Mouse (Mus musculus): ENCODE results near the gene Fzd10.

Fzd10 gene

GRCm38 (mm10) chr5:128600072-128601021 lies at the start of gene Fzd10:
TSS of gene Fzd10 (plus strand) at chr5:128600844.
- DNase-seq (ENCODE audit: extremely low spot score) = peak; percentile 90

DNA sequence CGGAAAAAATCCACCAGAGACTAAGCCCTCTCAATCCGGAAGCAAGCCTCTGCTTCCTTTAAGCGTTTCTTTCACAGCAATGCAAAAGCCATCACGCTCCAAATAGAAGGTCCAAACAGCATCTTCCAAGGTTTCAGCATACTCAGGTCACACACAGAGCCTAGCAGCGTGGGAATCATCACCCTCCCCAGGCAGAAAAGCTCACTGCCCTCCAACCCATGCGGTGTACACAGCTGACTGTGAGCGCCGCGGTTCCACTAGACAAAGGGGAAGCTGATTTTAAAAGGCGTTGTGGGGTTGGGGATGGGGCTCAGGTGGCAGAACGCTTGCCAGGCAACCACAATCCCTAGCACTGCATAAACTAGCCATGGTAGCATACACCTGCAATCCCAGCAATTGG lies 49.2 kb upstream of the Fzd10 start:
- DNase-seq (ENCODE audit: extremely low spot score) = no peak

DNA sequence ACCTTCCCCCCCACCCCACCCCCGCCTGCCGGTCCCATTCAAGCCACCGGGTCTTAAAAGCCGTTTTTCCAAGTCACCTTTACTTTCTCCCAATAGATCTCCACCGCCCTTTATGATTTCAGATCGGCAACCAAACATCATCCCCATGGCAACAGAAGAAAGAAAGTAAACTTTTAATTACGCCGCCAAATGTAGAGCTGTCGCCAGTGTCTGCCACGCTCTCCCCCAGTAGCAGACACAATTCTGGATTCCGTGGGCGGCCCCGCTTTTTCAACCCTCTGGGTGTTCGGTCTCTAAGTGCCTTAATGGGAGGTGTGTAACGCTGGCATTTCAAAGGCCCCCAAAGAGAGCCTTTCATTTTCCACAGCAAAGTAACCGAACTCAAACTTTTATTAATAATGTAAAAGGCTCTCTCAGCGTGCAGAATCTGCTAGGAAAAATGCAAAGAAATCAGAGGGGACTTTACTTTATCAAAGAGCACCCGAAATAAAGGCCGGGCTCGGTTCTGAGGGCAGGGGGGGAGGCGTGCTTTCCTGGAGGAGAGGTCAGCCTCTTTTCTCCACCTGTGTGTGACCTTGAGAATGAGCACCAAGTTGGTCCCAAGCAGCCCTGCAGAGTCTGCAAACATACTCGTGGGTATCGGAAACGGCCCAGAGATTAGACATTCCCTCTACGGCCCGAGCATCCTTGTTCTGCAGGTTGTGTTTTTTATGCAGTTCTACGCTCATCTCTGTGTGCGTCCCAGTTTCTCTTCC lies 48.3 kb upstream of the Fzd10 start:
- no peak for DNase-seq (ENCODE audit: extremely low spot score)

DNA sequence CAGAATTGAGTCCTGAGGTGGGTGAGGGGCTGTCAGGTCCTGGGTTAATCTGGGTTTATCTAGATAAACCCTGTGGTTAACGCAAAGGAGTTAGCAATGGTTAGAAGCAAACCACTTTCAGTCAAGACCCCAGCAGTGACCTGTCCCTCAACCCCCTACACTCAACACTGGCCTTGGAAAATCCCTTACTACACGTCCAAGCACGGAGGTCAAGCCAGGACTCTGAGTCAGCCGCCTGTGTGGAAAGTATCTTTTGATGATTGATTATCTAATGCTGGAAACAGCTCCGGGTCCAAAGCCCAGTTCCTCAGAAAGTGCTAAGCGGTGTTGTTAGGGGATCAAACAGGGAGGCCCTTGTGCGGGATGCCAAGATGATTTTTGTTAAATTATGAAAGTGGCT lies 42.5 kb upstream of the Fzd10 start:
- no peak for DNase-seq (ENCODE audit: extremely low spot score)

GRCm38 (mm10) chr5:128567313-128567712 lies 33.3 kb upstream of the Fzd10 start:
- DNase-seq (ENCODE audit: extremely low spot score) = peak; percentile 51

GRCm38 (mm10) chr5:128568970-128569369 lies 31.7 kb upstream of the Fzd10 start:
- no peak for DNase-seq (ENCODE audit: extremely low spot score)

DNA sequence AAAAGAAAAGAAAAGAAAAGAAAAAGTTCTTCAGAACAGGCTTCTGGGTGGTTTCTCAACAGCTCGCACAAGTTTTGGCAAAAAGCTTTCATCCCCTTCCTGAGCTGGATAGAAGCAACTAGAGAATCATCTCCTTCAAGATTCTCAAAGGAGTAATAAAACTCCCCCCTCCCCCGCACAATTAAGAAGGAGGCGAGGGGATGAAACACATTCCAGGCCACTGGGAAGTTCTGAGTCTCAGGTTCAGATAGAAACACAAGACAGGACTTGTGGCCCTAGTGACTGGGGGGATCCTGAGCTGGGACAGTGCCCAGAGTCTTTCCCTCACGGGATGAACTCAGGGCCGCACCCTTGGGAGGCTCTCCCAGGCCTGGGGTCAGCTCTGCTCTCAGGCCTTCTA lies 30.6 kb upstream of the Fzd10 start:
- DNase-seq (ENCODE audit: extremely low spot score) = no peak

DNA sequence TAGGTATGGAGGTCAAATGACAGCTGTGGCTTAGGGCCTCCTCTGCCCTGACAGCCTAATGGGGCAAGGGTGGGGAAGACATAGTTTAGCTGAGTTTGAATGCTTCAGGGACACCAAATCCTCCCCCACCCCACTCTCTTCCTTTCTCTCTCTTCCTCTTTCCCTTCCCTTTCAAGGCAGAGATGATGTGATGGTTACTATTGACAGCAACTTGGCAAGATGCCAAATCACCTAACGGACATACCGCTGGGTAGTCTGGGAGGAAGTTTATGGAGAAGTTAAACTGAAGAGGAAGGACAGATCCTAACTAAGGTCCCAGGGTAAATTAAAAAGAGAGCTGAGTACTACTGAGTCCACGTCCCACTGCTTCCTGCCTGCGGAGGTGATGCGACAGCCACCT lies 29.8 kb upstream of the Fzd10 start:
- DNase-seq (ENCODE audit: extremely low spot score) = no peak

- no peak for DNase-seq (ENCODE audit: extremely low spot score)
Observed at GRCm38 (mm10) chr5:128571706-128572105, 28.9 kb upstream of the Fzd10 start.

GRCm38 (mm10) chr5:128575997-128576579 lies 24.6 kb upstream of the Fzd10 start:
- DNase-seq (ENCODE audit: extremely low spot score) = no peak

GRCm38 (mm10) chr5:128579047-128579650 lies 21.5 kb upstream of the Fzd10 start:
- no peak for DNase-seq (ENCODE audit: extremely low spot score)

- no peak for DNase-seq (ENCODE audit: extremely low spot score)
Observed at GRCm38 (mm10) chr5:128580931-128581330, 19.7 kb upstream of the Fzd10 start.

DNA sequence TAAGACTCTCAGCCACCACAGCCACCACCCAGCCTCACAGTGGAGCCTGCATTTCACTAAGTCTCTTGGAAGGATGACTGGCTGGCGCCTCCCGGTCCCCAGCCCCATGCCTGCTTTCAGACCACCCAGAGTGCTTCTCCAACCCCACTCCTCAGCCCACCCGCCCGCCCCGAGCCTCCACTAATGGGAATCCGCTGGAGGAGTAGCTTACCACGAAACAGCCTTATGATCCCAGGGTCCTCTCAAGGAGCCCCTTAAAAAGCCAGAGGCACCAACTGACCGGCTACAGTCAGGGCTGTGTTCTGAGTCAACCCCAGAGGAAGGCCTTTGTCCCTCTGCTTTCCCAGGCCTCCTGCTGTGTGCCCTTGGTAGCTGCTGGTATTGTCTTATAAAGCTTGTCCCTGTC lies 19.1 kb upstream of the Fzd10 start:
- DNase-seq (ENCODE audit: extremely low spot score) = no peak

- DNase-seq (ENCODE audit: extremely low spot score) = no peak
Observed at GRCm38 (mm10) chr5:128589231-128589630, 11.4 kb upstream of the Fzd10 start.

DNA sequence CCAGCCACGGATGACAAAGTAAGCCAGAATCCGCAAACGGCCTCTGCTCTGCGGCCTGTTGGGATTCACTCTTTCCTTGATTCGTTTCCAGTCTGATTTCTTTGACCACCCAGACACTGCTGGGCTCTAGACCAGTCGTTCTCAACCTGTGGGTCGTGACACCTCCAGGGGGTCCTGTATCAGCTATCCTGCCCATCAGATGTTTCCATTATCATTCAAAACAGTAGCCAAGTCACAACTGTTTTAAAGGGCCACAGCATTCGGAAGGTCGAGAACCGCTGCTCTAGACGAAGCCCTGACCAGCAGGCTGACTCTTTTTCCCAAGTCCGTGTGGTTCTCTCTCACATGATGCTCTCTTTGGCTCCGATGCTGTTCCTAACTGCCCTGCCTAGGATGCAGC lies 7.2 kb upstream of the Fzd10 start:
- DNase-seq (ENCODE audit: extremely low spot score) = no peak

DNA sequence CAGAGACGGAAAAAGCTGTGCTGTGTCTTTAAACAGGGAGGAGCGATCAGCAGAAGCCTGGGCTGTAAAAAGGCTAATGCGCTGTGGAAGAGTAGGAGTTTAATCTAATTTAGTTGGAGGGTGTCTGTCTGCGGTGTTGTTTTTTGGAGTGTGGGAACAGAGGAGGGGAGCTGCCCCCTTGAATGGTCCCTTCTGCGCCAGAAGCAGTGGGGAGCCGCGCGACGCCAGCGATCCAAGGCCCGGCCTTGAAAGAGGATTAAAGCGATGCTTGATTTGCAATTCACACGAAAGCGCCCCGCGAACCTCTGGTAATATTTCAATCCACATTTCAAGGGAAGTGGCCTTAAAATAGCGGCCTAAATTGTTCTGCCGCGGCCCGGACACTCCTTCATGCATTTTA lies 3.8 kb upstream of the Fzd10 start:
- peak; percentile 69 for DNase-seq (ENCODE audit: extremely low spot score)

DNA sequence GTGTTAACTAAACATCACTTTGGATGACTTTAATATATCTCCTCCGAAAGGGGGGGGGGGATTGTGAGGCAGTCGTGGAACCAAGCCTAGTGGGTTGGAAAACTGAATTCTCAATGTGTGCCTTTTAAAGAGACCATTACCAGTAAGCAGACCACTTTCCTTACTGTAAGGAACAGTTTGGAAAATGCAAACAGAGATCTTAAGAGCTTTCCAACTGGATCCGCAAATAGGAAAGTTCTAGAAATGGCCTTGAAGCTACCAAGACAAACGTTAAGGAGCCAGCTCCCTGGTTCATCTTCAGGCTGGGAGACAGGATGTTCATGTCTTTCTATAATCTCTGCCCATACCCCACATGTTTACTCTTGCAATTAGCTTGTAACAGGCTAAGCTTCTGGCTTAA lies 3.3 kb upstream of the Fzd10 start:
- no peak for DNase-seq (ENCODE audit: extremely low spot score)

- DNase-seq (ENCODE audit: extremely low spot score) = no peak
Observed at GRCm38 (mm10) chr5:128598191-128598720, 2.4 kb upstream of the Fzd10 start.

GRCm38 (mm10) chr5:128598760-128599364 lies 1.8 kb upstream of the Fzd10 start:
- DNase-seq (ENCODE audit: extremely low spot score) = peak; percentile 58

GRCm38 (mm10) chr5:128599365-128600071 lies 1.1 kb upstream of the Fzd10 start:
- DNase-seq (ENCODE audit: extremely low spot score) = peak; percentile 74

All from embryo, embryonic 9.5 days (tissue).